Mouse (Mus musculus) midbrain, embryonic 10.5 days (tissue): ENCODE measurements around the gene Iqsec3. TPM values are rescaled to one million over a fixed set of nuclear protein-coding genes. Genes with fewer than 3 reads are reported as not detected.

Experiments used
- DNase-seq: peaks from one replicate; pipeline ENCODE4 v3.0.0-alpha.2; 2017; ENCODE audit warnings: low spot score
- H3K27ac ChIP-seq: fragments of 300-500 bp; sonication (generic); replicated peaks from 2 replicates; pipeline ENCODE4 v1.5.1; 2016; ENCODE audit warnings: mild to moderate bottlenecking
- H3K27me3 ChIP-seq: fragments of 300-500 bp; sonication (generic); 2 replicates; pipeline ENCODE4 v1.6.1; 2016; ENCODE audit warnings: low read depth, mild to moderate bottlenecking; ENCODE audit not compliant: poor library complexity, severe bottlenecking
- H3K36me3 ChIP-seq: fragments of 300-500 bp; sonication (generic); 2 replicates; pipeline ENCODE4 v1.6.1; 2016; ENCODE audit warnings: mild to moderate bottlenecking, moderate library complexity
- H3K4me1 ChIP-seq: fragments of 300-500 bp; sonication (generic); 2 replicates; pipeline ENCODE4 v1.6.1; 2016
- H3K4me3 ChIP-seq: fragments of 300-500 bp; sonication (generic); 2 replicates; pipeline ENCODE4 v1.5.1; 2016; ENCODE audit warnings: mild to moderate bottlenecking, moderate library complexity
- H3K9me3 ChIP-seq: fragments of 300-500 bp; sonication (generic); replicated peaks from 2 replicates; pipeline ENCODE4 v1.6.1; 2016; ENCODE audit warnings: mild to moderate bottlenecking
- WGBS: fragments of 180-500 bp; shearing (Covaris S2); methylation state at CpG from one replicate; pipeline ENCODE4 v1.1.7; 2016; 5-methylcytosine and 5-hydroxymethylcytosine counted together
- polyA plus RNA-seq: library from polyadenylated mRNA; unstranded; fragments of >200 nt; fragmentation: Nextera tagmentation; extraction: Ambion mirVana; gene quantifications from 2 replicates; pipeline ENCODE4 v1.2.1, GENCODE M21; 2016

The Iqsec3 gene
- polyA plus RNA-seq, 1 experiment from 2014 or later = 0.23 TPM

GRCm38 (mm10) chr6:121495606-121496005, 22.1 kb upstream of the Iqsec3 start:
- Histone ChIP-seq H3K9me3 (no peaks in the 10 kb centered on the region), H3K4me1 (peaks cover 33% of the 10 kb centered on the region), H3K27me3 (no peaks in the 10 kb centered on the region), H3K4me3 (no peak overlapping the region), H3K27ac (no peak overlapping the region), H3K36me3 (no peaks in the 10 kb centered on the region)
- WGBS = 31% methylated on average over 7 of the region's 7 CpGs
- no peak for DNase-seq

GRCm38 (mm10) chr6:121495026-121495425, 21.5 kb upstream of the Iqsec3 start:
- no peak for DNase-seq
- Histone ChIP-seq H3K27ac (no peak overlapping the region), H3K27me3 (no peaks in the 10 kb centered on the region), H3K9me3 (no peaks in the 10 kb centered on the region), H3K36me3 (no peaks in the 10 kb centered on the region), H3K4me3 (no peak overlapping the region), H3K4me1 (peaks cover 33% of the 10 kb centered on the region)
- 100% methylated on average over 1 of the region's 1 CpGs for whole genome bisulfite sequencing

- 64% methylated on average over 4 of the region's 4 CpGs for WGBS
- Histone ChIP-seq H3K9me3 (no peaks in the 10 kb centered on the region), H3K27me3 (no peaks in the 10 kb centered on the region), H3K27ac (no peak overlapping the region), H3K36me3 (no peaks in the 10 kb centered on the region), H3K4me3 (no peak overlapping the region), H3K4me1 (peaks cover 31% of the 10 kb centered on the region)
- no peak for DNase-seq
These were observed 20.8 kb upstream of the Iqsec3 start for GRCm38 (mm10) chr6:121494319-121494718.

- DNase-seq = no peak
- 89% methylated on average over 5 of the region's 5 CpGs for WGBS
- H3K27ac ChIP-seq = no peak overlapping the region
- no peaks in the 10 kb centered on the region for H3K36me3 ChIP-seq
- peaks cover 20% of the 10 kb centered on the region for H3K4me1 ChIP-seq
- H3K27me3 ChIP-seq = no peaks in the 10 kb centered on the region
- no peaks in the 10 kb centered on the region for H3K9me3 ChIP-seq
- H3K4me3 ChIP-seq = no peak overlapping the region
These were observed 17.9 kb upstream of the Iqsec3 start for GRCm38 (mm10) chr6:121491339-121491738.

DNA sequence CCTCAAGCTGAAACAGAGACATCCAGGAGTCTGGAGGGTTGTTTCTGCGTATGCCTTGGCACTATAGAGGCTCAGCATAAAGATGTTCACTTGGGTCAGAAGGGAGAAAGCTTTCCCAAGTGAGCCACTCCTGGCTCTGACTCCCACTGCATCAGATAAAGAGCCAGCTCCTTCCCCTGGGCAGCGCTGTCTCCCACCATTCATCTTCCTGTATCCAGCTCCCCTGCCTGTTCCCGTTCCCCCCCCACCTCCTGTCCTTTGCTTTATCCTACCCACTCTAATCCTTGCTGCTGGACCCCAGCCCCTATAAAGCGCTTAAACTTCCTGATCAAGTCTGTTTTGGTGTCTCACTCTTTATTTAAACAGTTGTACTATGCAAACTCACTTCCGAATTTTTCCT, 1.2 kb downstream of the Iqsec3 start:
- Histone ChIP-seq H3K9me3 (no peaks in the 10 kb centered on the region), H3K27ac (no peak overlapping the region)

GRCm38 (mm10) chr6:121468235-121468634, 5.2 kb downstream of the Iqsec3 start:
- H3K4me1 ChIP-seq = peaks cover 8% of the 10 kb centered on the region
- H3K27ac ChIP-seq = no peak overlapping the region
- H3K9me3 ChIP-seq = no peaks in the 10 kb centered on the region
- no peak for DNase-seq
- H3K36me3 ChIP-seq = no peaks in the 10 kb centered on the region
- H3K27me3 ChIP-seq = peaks cover 29% of the 10 kb centered on the region
- no peak overlapping the region for H3K4me3 ChIP-seq

More for the DNA sequence above, 1.2 kb downstream of the Iqsec3 start:
- Histone ChIP-seq H3K36me3 (no peaks in the 10 kb centered on the region), H3K4me3 (0 out of 2 replicates have a peak overlapping the region, but pooled peaks have one; percentile 2), H3K27me3 (peaks cover 43% of the 10 kb centered on the region), H3K4me1 (peaks cover 15% of the 10 kb centered on the region)
- no peak for DNase-seq
- WGBS = 34% methylated on average over 5 of the region's 5 CpGs

GRCm38 (mm10) chr6:121462628-121463340, 10.7 kb downstream of the Iqsec3 start:
- H3K4me3 ChIP-seq = peak overlapping the region; percentile 41
- 4% methylated on average over 28 of the region's 28 CpGs for WGBS
- DNase-seq = no peak
- H3K36me3 ChIP-seq = no peaks in the 10 kb centered on the region
- H3K27ac ChIP-seq = peak overlapping the region; percentile 33
- peaks cover 27% of the 10 kb centered on the region for H3K27me3 ChIP-seq
- peaks cover 11% of the 10 kb centered on the region for H3K4me1 ChIP-seq
- no peaks in the 10 kb centered on the region for H3K9me3 ChIP-seq

- peaks cover 15% of the 10 kb centered on the region for H3K4me1 ChIP-seq
- no peak overlapping the region for H3K4me3 ChIP-seq
- no peak for DNase-seq
- peaks cover 7% of the 10 kb centered on the region for H3K27me3 ChIP-seq
- WGBS = 64% methylated on average over 8 of the region's 8 CpGs
- no peaks in the 10 kb centered on the region for H3K9me3 ChIP-seq
- no peaks in the 10 kb centered on the region for H3K36me3 ChIP-seq
- no peak overlapping the region for H3K27ac ChIP-seq
These were observed 16.1 kb downstream of the Iqsec3 start for GRCm38 (mm10) chr6:121457381-121457780.

DNA sequence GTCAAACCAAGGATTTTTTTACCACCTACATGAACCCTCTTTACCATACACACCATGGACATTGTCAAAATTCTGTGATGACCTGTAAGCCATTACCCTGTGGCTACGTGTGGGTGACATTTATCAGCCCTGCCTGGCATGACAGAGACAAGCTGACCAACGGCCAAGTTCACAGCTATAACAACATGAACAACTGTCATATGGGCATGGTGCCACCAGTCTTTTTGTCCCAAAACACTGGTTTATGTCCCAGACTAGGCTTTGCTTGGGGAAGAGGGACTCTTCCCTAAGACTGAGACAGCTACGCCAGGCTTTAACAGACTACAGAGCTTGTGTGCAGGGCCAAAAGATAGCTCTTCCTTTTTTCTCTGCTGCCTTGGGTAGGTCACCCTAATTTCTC, 16.8 kb downstream of the Iqsec3 start:
- Histone ChIP-seq H3K9me3 (no peaks in the 10 kb centered on the region), H3K27me3 (peaks cover 6% of the 10 kb centered on the region), H3K4me1 (peaks cover 15% of the 10 kb centered on the region), H3K4me3 (no peak overlapping the region), H3K36me3 (no peaks in the 10 kb centered on the region), H3K27ac (no peak overlapping the region)
- 90% methylated on average over 3 of the region's 3 CpGs for WGBS
- DNase-seq = no peak

GRCm38 (mm10) chr6:121454549-121455494, 18.7 kb downstream of the Iqsec3 start:
- H3K4me1 ChIP-seq = peaks cover 15% of the 10 kb centered on the region
- no peak overlapping the region for H3K27ac ChIP-seq
- no peak for DNase-seq
- no peak overlapping the region for H3K4me3 ChIP-seq
- 57% methylated on average over 12 of the region's 12 CpGs for WGBS
- H3K9me3 ChIP-seq = no peaks in the 10 kb centered on the region
- H3K27me3 ChIP-seq = peaks cover 6% of the 10 kb centered on the region; the same call in 1 of the 2 replicates
- H3K36me3 ChIP-seq = no peaks in the 10 kb centered on the region

GRCm38 (mm10) chr6:121453776-121454175, 19.7 kb downstream of the Iqsec3 start:
- no peak for DNase-seq
- Histone ChIP-seq H3K27me3 (peaks cover 6% of the 10 kb centered on the region; the same call in 1 of the 2 replicates), H3K4me1 (peaks cover 15% of the 10 kb centered on the region), H3K9me3 (no peaks in the 10 kb centered on the region), H3K36me3 (no peaks in the 10 kb centered on the region), H3K27ac (no peak overlapping the region), H3K4me3 (no peak overlapping the region)
- 41% methylated on average over 7 of the region's 7 CpGs for WGBS

- Histone ChIP-seq H3K27me3 (no peaks in the 10 kb centered on the region; the same call in 1 of the 2 replicates), H3K27ac (no peak overlapping the region), H3K36me3 (no peaks in the 10 kb centered on the region), H3K9me3 (no peaks in the 10 kb centered on the region), H3K4me3 (no peak overlapping the region), H3K4me1 (peaks cover 15% of the 10 kb centered on the region)
- whole genome bisulfite sequencing = 80% methylated on average over 3 of the region's 3 CpGs
- no peak for DNase-seq
These were observed 21.8 kb downstream of the Iqsec3 start for GRCm38 (mm10) chr6:121451703-121452102.
